Mouse (Mus musculus): ENCODE data around the gene Slc44a5. TPM values are rescaled to one million over a fixed set of nuclear protein-coding genes. Genes with fewer than 3 reads are reported as not detected.

Gene Slc44a5
- polyA plus RNA-seq, 1 experiment from 2014 or later: 0.97 TPM

DNA sequence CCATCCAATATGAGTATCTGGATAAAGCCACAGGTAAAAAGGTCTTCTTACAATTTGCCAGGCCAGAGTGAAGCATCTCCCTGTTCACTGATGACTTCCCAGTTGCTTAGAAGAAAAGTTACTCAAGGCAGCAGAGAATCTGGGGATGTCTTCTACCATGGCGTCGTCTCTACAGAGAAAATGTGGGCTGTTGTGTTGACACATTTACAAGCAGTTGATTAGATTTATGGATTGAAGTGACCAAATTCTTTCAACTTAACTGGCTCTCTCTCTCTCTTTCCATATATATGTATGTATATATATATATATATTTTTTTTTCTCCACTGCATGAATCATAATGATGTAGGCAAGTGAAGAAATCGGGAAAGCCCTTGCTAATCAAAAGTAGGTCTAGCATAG lies 301.4 kb downstream of the Slc44a5 start:
- Histone ChIP-seq H3K27me3 (replicated peaks) (no peaks in the 10 kb centered on the region), H3K9ac (no peak overlapping the region), H3K9me3 (no peaks in the 10 kb centered on the region), H3K36me3 (no peaks in the 10 kb centered on the region), H3K27ac (no peak overlapping the region), H3K4me2 (replicated peaks) (no peak overlapping the region), H3K4me1 (replicated peaks) (0 out of 2 replicates have a peak, but pooled peaks cover 2% of the 10 kb centered on the region), H3K4me3 (replicated peaks) (no peak overlapping the region)
- no peak for ATAC-seq
- WGBS: 67% methylated on average over 3 of the region's 3 CpGs

DNA sequence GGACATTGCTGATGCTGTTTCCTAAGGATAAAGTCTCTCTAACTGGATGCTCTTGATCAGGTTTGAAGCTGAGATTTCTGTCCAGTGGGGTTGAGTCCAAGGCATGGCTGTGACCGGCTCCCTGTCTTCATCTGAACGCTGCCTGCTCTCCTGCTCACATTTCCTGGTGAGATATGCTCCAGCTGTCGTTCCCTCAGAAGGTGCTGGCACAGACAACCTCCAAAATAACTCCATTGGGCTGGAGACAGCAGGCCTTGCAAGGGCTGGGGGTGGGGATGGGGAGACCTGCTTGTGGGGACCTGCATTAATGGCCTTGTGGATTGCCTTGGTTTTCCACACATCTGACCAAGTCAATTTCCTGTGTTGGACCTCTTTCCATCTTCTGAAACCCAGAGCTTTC lies 311.0 kb downstream of the Slc44a5 start:
- H3K4me2 ChIP-seq (replicated peaks): no peak overlapping the region
- no peak for ATAC-seq
- no peaks in the 10 kb centered on the region for H3K27me3 ChIP-seq (replicated peaks)
- no peaks in the 10 kb centered on the region for H3K9me3 ChIP-seq
- no peak overlapping the region for H3K27ac ChIP-seq
- 33% methylated on average over 3 of the region's 3 CpGs for WGBS
- no peak overlapping the region for H3K9ac ChIP-seq
- H3K36me3 ChIP-seq: no peaks in the 10 kb centered on the region
- H3K4me3 ChIP-seq (replicated peaks): no peak overlapping the region
- 0 out of 2 replicates have a peak, but pooled peaks cover 3% of the 10 kb centered on the region for H3K4me1 ChIP-seq (replicated peaks)

DNA sequence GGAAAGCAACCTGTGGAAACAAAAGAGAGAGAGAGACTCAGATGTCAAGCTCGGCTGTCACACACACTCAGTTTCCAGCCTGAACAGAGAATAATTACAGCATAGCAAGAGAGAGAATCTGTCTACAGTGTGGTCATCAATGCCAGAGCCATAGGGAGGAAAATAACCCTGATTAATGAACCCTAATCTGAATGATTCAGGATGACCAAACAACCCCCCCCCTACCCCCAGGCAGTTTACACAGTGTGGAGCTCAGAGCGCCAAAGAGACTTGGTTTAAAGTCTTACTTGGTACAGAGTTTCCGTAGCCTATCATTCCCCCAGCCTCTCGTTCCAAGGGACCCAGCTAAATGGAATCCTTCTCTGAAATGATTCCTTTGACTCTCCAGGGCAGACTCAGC lies 312.1 kb downstream of the Slc44a5 start:
- Histone ChIP-seq H3K27ac (no peak overlapping the region), H3K27me3 (replicated peaks) (no peaks in the 10 kb centered on the region), H3K9me3 (no peaks in the 10 kb centered on the region), H3K9ac (no peak overlapping the region), H3K4me1 (replicated peaks) (0 out of 2 replicates have a peak, but pooled peaks cover 3% of the 10 kb centered on the region), H3K4me3 (replicated peaks) (no peak overlapping the region), H3K4me2 (replicated peaks) (no peak overlapping the region), H3K36me3 (no peaks in the 10 kb centered on the region)
- 48% methylated on average over 4 of the region's 4 CpGs for WGBS
- ATAC-seq: no peak

GRCm38 (mm10) chr3:154287217-154287616 lies 314.0 kb downstream of the Slc44a5 start:
- Histone ChIP-seq H3K9ac (no peak overlapping the region), H3K9me3 (no peaks in the 10 kb centered on the region), H3K4me2 (replicated peaks) (no peak overlapping the region), H3K27ac (no peak overlapping the region), H3K36me3 (no peaks in the 10 kb centered on the region), H3K4me1 (replicated peaks) (0 out of 2 replicates have a peak, but pooled peaks cover 3% of the 10 kb centered on the region), H3K4me3 (replicated peaks) (no peak overlapping the region), H3K27me3 (replicated peaks) (no peaks in the 10 kb centered on the region)
- whole genome bisulfite sequencing: 57% methylated on average over 2 of the region's 2 CpGs
- ATAC-seq: no peak

GRCm38 (mm10) chr3:154288429-154289069 lies 315.3 kb downstream of the Slc44a5 start:
- H3K36me3 ChIP-seq: no peaks in the 10 kb centered on the region
- no peaks in the 10 kb centered on the region for H3K27me3 ChIP-seq (replicated peaks)
- H3K9me3 ChIP-seq: no peaks in the 10 kb centered on the region
- 75% methylated on average over 4 of the region's 4 CpGs for WGBS
- H3K9ac ChIP-seq: no peak overlapping the region
- no peak overlapping the region for H3K27ac ChIP-seq
- no peak overlapping the region for H3K4me2 ChIP-seq (replicated peaks)
- H3K4me1 ChIP-seq (replicated peaks): 0 out of 2 replicates have a peak, but pooled peaks cover 3% of the 10 kb centered on the region
- ATAC-seq: no peak
- no peak overlapping the region for H3K4me3 ChIP-seq (replicated peaks)

GRCm38 (mm10) chr3:154290351-154290750 lies 317.1 kb downstream of the Slc44a5 start:
- 48% methylated on average over 2 of the region's 2 CpGs for WGBS
- Histone ChIP-seq H3K9ac (no peak overlapping the region), H3K4me1 (replicated peaks) (0 out of 2 replicates have a peak, but pooled peaks cover 2% of the 10 kb centered on the region), H3K9me3 (no peaks in the 10 kb centered on the region), H3K4me3 (replicated peaks) (no peak overlapping the region), H3K27me3 (replicated peaks) (no peaks in the 10 kb centered on the region), H3K36me3 (no peaks in the 10 kb centered on the region), H3K27ac (no peak overlapping the region), H3K4me2 (replicated peaks) (no peak overlapping the region)
- no peak for ATAC-seq

- Histone ChIP-seq H3K27me3 (replicated peaks) (no peaks in the 10 kb centered on the region), H3K4me1 (replicated peaks) (no peaks in the 10 kb centered on the region), H3K27ac (no peak overlapping the region), H3K9ac (no peak overlapping the region), H3K4me2 (replicated peaks) (no peak overlapping the region), H3K9me3 (no peaks in the 10 kb centered on the region), H3K36me3 (no peaks in the 10 kb centered on the region), H3K4me3 (replicated peaks) (no peak overlapping the region)
- 80% methylated on average over 5 of the region's 5 CpGs for WGBS
- ATAC-seq: no peak
Observed at GRCm38 (mm10) chr3:154292126-154292525, 318.9 kb downstream of the Slc44a5 start.

DNA sequence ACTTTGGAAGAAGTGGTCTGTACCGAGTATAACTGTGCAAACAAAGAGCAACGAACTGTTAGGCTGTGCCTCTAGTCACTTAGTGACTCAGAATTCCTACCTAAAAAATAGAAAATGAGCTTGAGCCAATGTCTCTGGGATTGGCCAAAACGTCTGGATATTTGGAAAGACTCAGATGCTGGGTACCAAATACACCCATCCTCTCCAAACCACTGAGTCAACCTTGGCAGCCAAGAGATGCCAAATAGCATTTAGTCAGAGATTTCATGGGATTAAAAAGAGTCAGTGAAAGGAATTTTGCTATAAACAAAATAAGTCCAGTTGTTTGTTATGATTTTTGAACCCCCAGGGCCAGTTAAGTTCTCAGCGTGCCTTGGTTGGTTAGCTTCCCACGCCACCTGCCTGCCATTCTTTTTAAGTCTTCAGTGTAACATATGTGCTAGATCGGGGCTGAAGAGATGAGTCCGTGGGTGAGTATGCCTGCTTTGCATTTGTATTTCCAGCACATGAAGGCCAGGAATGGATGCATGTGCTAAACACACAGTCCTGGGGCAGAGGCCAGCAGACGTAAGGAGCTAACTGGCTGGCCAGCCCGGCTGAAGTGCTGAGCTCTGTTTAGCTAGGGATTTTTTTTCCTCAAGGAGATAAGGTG lies 320.7 kb downstream of the Slc44a5 start:
- no peaks in the 10 kb centered on the region for H3K27me3 ChIP-seq (replicated peaks)
- H3K4me1 ChIP-seq (replicated peaks): no peaks in the 10 kb centered on the region
- no peak overlapping the region for H3K9ac ChIP-seq
- H3K9me3 ChIP-seq: no peaks in the 10 kb centered on the region
- H3K4me3 ChIP-seq (replicated peaks): no peak overlapping the region
- ATAC-seq: no peak
- no peak overlapping the region for H3K27ac ChIP-seq
- H3K36me3 ChIP-seq: no peaks in the 10 kb centered on the region
- H3K4me2 ChIP-seq (replicated peaks): no peak overlapping the region
- WGBS: 64% methylated on average over 9 of the region's 9 CpGs

- Histone ChIP-seq H3K9ac (no peak overlapping the region), H3K4me2 (replicated peaks) (no peak overlapping the region), H3K9me3 (no peaks in the 10 kb centered on the region), H3K27ac (no peak overlapping the region), H3K27me3 (replicated peaks) (no peaks in the 10 kb centered on the region), H3K4me3 (replicated peaks) (no peak overlapping the region), H3K4me1 (replicated peaks) (no peaks in the 10 kb centered on the region), H3K36me3 (no peaks in the 10 kb centered on the region)
- 93% methylated on average over 17 of the region's 17 CpGs for WGBS
- ATAC-seq: no peak
Observed at GRCm38 (mm10) chr3:154294924-154295834, 321.9 kb downstream of the Slc44a5 start.

DNA sequence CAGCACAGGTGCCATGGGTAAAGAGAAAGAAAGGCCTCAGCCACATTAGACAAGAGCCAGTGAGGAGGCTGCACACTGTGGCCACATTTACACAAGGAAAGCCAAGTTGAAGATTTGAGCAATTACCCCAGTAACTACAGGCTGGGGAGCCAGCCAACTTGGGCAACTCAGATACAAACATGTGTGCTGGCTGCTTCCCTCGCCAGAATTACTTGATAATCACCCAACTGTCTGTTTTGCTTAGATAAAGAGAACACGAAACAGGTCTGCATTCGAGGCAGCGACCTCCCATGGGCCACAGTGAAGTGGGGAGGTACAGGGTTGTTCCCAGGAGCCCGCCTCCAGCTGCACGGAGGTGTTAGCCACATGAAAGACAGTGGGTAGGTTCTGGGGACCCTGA lies 324.3 kb downstream of the Slc44a5 start:
- no peaks in the 10 kb centered on the region for H3K4me1 ChIP-seq (replicated peaks)
- H3K27me3 ChIP-seq (replicated peaks): no peaks in the 10 kb centered on the region
- no peak overlapping the region for H3K9ac ChIP-seq
- H3K9me3 ChIP-seq: no peaks in the 10 kb centered on the region
- no peaks in the 10 kb centered on the region for H3K36me3 ChIP-seq
- no peak overlapping the region for H3K4me3 ChIP-seq (replicated peaks)
- 44% methylated on average over 6 of the region's 6 CpGs for WGBS
- H3K27ac ChIP-seq: no peak overlapping the region
- ATAC-seq: no peak
- no peak overlapping the region for H3K4me2 ChIP-seq (replicated peaks)

GRCm38 (mm10) chr3:154298490-154298889 lies 325.3 kb downstream of the Slc44a5 start:
- Histone ChIP-seq H3K9me3 (no peaks in the 10 kb centered on the region), H3K27me3 (replicated peaks) (no peaks in the 10 kb centered on the region), H3K27ac (no peak overlapping the region), H3K9ac (no peak overlapping the region), H3K4me3 (replicated peaks) (no peak overlapping the region), H3K4me1 (replicated peaks) (no peaks in the 10 kb centered on the region), H3K36me3 (no peaks in the 10 kb centered on the region), H3K4me2 (replicated peaks) (no peak overlapping the region)
- ATAC-seq: no peak

- Histone ChIP-seq H3K9me3 (no peaks in the 10 kb centered on the region), H3K9ac (no peak overlapping the region), H3K4me1 (replicated peaks) (no peaks in the 10 kb centered on the region), H3K27ac (no peak overlapping the region), H3K27me3 (replicated peaks) (no peaks in the 10 kb centered on the region), H3K4me3 (replicated peaks) (no peak overlapping the region), H3K4me2 (replicated peaks) (no peak overlapping the region), H3K36me3 (no peaks in the 10 kb centered on the region)
- no peak for ATAC-seq
- 91% methylated on average over 9 of the region's 9 CpGs for WGBS
Observed at GRCm38 (mm10) chr3:154300006-154300405, 326.8 kb downstream of the Slc44a5 start.

All from intestine, embryonic 15.5 days (tissue).